Mouse (Mus musculus): ENCODE results near the gene A930002H24Rik.
"Not testable (repeated sequence)": the region's sequence is repeated elsewhere in the genome, so short reads cannot be mapped to it uniquely, and the experiment has no call there.

The A930002H24Rik gene

DNA sequence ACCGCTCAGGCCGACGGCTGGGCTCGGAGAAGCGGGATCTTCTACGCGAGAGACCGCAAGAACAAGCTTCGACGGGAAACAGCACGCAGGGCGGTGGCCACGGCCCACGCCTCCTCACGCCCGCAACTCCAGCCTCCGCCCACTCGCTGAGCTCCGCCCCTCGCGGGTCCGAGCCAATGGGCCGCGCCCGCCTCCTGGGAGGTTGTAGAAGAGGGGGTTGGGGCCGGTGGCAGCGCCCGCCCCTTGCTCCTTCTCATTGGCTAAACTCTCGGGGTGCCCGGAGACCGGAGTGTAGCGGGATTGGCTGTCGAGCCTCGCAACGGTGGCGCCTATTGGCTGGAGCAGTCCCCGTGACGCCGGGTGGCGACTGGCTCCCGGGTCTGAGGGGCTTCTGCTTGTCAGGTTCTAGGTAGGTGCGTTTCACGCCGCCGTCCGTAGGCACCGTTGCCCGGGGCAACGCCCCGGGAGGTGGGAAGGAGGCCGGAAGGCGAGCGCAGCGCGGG, at the start of gene A930002H24Rik:
Gene A930002H24Rik (minus strand): TSS at position 145 of the 503 bp plus-strand sequence.
- DNase-seq (ENCODE audit: low read depth): peak; percentile 62

DNA sequence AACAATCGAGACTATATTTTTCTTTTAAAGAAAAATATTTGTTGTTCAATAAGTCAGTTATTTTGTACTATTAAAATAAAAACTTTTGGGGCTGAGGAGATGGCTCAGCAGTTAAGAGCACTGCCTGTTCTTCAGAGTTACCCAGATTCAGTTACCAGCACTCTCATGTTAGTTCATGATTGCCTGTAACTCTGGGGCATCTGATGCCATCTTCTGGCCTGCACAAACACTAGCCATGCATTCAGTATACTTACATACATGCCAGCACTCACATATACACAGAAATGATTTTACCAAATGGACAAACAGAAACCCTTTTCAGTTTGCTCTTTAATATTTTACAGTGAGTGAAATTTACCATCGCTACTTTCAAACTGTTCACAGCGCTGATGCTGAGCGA, 45.7 kb upstream of the A930002H24Rik start:
- DNase-seq (ENCODE audit: low read depth): no peak

DNA sequence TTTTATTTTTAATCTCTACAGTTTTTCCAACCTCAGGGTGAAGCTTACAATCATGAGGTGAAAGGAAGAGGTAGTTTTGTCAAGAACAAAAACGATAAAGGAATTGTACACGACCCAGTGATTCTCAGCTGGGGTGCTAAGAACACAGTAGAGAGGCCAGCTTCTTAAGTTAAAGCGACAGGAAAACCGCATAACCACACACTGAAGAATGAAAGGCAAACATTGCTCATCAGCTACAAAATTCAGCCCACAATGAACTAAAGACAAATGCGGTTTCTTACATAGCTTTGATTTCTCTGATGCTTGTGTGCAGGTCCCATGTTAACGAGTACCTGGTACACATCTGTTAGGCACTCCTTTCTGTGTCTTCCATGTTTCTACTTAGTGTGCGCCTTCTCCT, 33.5 kb upstream of the A930002H24Rik start:
- no peak for DNase-seq (ENCODE audit: low read depth)

DNA sequence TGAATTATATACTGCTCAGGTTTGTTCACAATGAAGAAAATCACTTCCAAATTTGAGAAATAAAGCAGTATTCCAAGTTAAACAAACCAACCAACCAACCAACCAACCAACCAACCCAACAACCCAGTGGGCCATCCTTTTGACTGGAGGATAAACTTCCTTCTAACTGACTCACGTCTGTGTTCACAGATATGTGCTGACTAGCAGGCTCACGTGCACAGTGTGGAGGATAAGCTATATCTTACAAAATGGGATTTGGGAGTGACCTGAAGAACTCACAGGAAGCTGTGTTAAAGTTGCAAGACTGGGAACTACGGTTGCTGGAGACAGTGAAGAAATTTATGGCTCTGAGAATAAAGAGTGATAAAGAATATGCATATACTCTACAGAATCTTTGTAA, 32.2 kb upstream of the A930002H24Rik start:
- DNase-seq (ENCODE audit: low read depth): no peak

DNA sequence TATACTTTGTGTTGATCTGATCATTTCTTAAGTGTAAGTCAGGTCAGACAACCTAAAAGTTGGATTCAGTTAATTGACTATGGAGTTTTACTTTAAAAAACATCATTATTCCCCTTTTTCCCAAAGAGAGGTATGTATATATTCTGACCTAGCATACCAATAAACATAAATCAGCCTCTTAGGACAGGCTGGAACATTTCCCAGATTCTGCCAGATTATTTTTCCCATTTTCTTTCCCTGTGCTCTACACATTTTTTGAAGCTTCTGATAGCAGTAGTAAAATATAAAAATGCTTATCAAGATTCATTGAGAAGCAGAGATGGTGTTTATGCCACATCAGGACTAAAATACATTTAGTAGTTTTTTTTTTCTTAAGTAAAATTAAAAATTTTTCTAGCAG, 27.0 kb upstream of the A930002H24Rik start:
- no peak for DNase-seq (ENCODE audit: low read depth)

DNA sequence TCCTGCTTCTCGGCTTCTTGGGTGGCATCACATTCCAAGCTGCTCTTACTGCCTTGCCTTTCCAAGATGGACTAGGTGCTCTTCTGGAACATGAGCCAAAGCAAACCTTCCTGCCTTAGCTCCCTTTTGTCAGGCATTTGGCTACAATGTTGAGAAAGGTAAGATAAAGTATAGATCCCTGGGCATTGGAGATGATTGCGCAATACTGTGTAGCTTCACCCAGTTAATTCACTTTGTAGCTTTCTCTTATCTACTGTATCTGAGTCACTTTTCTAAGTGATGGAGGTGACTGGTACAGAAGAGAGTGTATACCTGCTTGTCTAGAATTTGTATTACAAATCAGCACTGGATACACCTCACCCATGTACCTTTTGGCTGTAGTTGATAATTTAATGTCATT, 23.4 kb upstream of the A930002H24Rik start:
- DNase-seq (ENCODE audit: low read depth): no peak

DNA sequence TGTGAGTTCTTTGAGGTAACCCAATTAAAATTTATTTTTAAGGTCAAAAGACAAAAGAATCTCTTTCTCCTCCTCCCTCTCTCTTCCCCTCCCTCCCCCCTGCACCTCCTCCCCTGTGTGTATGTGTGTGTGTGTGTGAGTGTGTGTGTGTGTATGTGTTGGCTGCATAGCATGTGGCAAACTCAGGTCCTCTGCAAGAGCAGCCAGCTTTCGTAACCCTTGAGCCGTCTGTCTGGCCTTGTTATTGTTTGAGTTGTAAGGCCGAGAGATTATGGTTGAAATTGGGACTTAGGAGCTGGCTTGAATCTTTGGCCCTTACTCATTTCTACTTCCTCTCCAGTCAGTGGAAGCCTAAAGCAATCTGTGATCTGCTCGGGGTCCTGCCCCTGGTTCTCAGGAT, 16.4 kb upstream of the A930002H24Rik start:
- DNase-seq (ENCODE audit: low read depth): no peak

DNA sequence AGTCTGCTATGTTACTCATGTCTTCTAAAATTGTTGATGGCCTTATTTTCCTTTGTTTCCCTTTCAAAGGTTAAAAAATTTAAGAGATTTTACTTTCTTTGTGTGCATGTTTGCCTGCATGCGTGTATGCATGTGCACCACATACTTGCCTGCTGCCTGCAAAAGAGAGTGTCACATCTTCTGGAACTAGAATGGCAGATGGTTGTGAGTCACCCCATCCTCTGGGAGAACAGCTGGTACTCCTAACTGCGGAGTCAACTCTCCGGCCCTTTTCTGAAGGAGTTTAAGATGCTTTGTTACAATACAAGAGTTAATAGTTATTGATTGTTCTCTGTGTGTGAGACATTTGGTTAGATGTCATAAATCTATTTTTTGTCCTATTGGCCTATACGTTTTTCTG, 15.3 kb upstream of the A930002H24Rik start:
- no peak for DNase-seq (ENCODE audit: low read depth)

DNA sequence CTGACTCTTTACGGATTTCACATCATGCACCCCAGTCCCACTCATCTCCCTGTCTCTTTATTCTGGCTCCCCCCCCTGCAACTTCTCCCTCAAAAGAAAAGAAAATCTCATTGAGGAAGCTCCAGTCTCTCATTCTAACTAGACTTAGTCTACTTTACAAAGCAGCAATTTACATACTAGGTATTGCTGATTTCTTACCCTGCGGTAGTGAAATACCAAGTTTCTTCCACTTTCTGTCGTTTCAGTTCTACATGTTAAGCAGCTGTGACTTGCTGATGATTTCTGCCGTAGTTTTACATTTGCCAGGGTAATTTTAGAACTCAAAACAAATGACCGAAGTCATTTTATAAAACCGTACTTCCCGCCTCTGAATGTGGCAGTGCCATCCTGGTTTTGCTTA, 8.2 kb upstream of the A930002H24Rik start:
- DNase-seq (ENCODE audit: low read depth): no peak

DNA sequence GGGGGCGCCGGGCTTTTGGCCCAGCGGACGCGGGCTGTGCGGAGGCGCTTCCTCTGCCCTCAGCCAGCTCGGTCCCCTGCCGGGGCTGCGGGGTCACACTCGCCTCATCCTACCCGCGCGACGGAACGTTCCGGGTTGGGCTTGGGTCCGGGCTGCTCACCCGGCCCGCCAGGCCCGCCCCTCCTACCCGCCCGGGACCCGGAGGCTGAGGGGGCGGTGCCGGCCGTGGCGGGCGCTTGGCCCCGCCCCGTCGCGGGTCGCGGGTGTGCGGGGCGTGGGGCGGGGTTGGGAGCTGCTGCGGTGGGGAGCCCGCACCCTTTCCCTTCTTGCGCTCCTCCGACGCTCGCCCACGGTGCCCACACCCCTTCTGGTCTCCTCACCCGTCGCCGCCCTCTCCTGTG, 580 bp upstream of the A930002H24Rik start:
- DNase-seq (ENCODE audit: low read depth): no peak

DNA sequence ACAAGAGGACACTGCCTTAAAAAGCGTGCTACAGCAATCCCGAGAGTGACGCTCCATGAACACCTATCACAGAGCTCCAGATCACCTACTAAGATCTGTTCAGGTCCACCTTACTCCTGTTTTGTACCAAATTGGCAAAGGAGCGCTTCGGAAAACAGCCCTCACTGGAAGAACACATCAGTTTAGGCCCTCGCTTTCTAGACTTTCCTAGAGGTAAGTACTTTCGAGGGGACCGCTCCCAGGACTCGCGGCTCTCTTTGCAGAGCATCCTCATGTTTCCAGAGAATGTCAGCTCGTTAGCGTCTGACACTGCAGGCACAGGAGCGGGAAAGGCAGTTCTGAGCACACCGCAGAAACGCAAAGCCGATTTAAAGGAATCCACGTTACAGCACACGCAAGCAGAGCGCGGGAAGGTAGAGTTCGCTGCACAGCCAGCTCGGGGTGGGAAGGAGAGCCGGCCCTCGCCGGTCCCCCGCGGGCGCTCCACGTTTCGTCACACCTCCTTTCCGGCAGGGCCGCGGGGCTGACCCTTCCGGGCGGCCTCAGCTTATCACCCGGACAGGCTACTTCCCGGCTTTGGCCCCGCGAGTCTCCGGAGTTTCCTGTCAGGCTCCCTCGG, 470 bp downstream of the A930002H24Rik start, which contains the start of gene Fer:
Gene Fer (plus strand): TSS at position 51 of the 619 bp plus-strand sequence.
- peak; percentile 4 for DNase-seq (ENCODE audit: low read depth)

DNA sequence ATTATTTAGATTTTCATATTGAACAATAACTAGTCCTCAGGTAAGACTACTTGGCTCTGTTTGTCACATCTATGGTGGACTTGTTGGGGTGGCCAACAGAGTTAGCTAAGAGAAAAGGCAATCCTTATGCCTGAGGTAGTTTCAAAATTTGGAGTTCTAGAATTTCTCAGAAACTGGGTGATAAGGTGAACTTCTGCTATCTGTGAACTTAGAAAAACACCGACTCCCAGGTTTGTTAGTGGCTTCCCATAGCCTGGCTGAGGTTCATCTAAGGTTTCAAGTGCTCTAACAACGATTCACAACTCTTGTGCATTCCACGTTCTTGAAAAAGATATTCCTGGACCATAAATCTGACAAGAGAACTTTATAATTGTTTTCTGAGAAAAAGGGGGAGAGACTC, 1.2 kb downstream of the A930002H24Rik start:
- DNase-seq (ENCODE audit: low read depth): no peak

DNA sequence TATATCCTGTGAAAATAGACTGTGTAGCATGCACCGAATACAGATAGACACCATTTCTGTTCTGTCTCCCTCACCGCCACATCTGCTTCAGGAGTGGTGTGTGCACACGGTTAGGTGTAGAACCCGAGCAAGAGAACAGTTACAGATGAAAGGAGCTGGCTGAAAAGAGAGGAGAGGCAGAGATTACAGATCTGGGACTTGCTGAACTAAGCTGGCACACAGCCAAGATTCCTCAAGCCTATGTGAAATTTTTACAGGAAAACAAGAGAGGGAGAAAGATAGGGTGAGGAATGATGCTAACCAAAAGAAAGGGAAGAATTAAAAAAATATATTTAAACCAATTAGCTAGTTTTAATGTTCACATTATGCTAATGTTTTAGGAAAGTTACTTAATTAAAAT, 2.6 kb downstream of the A930002H24Rik start:
- DNase-seq (ENCODE audit: low read depth): no peak

DNA sequence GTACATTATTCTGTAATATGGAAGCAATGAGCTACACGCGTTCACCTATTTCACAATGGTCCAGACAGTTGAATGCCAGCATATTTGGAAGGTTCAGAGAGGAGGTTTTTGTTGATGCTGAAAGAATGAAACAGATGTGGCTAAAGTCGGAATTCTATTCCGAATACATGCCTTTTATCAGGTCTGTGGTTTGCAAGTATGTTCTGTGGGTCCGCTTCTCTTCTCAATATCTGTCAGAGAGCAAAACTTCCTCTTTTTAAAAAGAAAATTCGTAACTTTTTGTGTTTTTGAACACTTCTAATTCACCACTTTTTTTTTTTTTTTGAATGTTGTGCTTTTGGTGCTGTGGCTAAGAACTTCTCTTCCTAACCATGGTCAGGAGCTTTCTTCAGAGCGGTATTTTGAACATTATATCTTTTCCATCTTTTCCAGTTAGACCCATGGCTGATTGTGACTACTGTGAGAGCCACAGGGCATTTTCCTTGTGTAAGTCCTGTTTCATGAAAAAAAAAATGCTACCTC, 6.5 kb downstream of the A930002H24Rik start:
- DNase-seq (ENCODE audit: low read depth): no peak

DNA sequence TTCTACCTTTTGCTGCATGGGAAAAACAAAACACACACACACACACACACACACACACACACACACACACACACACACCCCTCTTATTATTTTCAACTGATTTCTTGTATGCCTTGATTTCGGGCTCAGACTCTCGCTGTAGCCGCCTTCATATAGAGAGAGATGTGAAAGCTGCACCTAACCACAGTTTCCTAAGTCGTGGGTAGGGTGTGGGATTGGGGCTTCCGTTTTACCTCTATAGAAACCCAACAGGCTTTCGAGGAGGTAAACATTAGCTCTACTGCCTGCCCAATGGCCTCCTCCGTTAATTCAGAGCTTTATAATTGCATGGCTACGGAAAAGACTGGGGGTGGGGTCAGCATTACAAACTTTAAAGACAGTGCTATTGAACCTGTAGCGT, 13.6 kb downstream of the A930002H24Rik start:
- DNase-seq (ENCODE audit: low read depth): peak; percentile 18

DNA sequence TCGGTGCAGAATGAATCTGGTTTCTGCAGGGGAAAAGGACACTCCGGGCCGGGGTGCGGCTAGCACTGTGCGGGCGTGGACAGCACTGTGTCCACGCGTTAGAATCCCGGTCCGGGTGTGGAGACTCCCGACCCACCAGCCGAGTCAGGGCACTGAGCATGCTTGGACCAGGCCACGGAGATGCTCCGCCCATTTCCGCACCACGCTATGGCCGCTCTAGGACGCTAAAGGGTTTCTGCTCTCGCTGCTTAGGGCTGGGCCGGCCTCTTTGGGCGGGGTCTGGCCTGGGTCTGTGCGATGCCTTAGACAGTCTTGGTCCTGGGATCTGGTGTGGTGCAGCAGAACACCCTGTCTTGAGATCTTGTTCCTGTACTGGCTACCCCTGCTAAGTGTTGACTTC, 14.0 kb downstream of the A930002H24Rik start:
- no peak for DNase-seq (ENCODE audit: low read depth)

DNA sequence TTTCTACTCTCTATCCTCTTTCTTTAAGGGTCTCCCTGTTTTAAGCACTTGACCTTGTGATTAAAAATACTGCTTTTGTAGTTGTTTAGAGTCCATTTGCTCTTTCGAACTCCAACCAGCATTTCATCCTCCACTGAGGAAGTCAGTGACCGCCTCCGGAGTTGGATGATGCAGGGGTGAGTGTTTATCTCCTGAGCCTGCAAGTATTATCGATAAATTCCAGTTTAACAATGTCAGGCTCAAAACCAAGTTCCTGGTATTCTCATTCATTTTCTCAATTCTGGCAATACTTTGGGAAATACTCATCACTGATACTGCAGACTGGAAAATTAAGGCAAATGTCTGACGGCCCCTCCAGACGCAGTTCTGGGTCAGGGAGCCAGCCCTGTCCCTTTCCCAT, 14.4 kb downstream of the A930002H24Rik start:
- no peak for DNase-seq (ENCODE audit: low read depth)

DNA sequence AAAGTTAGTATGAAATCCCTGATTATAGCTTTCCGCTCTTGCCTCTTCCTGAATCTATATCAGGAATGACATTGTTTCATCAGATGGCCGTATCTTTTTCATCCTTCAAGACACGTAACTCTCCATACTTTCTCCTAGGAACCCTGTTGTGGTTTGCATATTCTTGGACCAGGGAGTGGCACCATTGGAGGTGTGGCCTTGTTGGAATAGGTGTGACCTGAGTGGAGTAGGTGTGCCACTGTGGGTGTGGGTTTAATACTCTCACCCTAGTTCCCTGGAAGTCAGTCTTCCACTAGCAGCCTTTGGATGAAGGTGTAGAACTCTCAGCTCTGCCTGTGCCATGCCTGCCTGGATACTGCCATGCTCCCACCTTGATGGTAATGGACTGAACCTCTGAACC, 17.8 kb downstream of the A930002H24Rik start:
- DNase-seq (ENCODE audit: low read depth): not testable (repeated sequence)

DNA sequence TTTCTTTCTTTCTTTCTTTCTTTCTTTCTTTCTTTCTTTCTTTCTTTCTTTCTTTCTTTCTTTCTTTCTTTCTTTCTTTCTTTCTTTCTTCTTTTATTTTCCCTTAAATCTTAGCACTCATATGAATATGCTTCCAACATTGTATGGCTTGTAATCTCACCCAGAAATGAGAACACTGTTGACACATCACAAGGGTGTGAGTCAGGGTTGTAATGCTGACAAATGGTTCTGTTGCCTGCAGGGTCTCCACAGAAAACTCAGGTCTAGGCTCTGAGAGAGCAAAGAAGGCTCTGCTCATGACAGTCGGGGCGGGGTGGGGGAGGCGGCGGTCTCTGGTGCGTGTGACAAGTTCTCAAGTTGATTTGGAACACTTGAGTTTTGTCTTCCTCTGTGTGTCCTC, 18.7 kb downstream of the A930002H24Rik start:
- no peak for DNase-seq (ENCODE audit: low read depth)

DNA sequence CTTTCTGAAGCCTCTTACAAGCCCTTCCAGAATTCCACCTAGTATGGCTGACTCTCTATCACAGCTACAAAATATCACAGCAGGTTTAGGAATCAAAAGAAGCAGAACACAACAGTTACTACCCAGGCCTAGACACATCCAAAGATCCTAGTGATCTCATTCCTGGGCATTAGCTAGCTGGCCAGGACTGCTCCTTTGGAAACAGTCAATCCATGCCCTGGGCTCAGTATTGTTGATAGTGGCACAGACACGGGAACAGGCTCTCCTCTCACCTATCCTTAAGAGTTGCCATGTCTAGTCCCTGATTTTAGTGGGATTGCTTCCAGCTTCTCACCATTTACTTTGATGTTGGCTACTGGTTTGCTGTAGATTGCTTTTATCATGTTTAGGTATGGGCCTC, 21.4 kb downstream of the A930002H24Rik start:
- no peak for DNase-seq (ENCODE audit: low read depth)

DNA sequence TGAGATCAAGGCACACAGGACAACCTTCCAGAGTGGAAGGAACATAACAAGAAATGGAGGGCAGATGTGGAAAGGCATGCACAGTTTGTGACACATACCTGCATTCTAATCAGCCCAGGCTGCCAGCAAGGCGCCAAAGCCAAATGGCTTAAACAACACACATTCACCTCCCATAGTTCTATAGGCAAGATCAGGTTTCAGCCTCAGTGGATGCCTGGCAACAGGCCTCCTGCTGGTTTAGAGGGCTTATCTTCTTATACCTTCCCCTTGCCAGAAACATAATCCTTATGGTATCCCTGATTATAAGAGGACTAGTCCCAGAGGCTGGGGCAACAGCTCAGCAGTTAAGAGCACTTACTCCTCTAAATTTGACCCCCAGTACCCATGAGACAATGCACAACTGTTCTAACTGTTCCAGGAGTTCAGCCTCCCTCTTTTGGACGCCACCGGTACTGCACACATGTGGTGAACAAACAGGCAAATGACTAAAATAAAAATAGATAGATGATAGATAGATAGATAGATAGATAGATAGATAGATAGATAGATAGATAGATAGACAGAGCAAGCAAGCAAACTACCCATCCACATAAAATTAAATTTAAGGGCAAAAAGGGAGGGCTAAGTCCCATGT, 23.8 kb downstream of the A930002H24Rik start:
- DNase-seq (ENCODE audit: low read depth): no peak

DNA sequence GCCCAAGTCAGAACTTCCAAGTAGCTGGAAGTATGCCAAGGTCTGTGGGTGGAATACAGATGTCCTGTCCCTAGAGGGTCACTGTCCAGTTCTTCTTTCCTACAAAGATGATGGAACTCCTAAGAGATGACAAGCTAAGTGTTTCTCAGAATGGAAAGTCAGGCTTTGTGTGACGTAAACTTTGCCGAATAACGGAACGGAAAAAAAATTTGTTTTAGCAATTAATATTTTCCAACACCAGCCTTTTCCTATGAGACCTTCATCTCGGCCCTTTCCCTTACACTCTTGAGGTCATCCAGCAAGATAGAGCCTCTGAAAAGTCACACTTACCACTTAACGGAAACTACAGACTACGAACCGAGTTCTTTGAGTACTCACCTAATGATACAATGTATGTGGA, 25.4 kb downstream of the A930002H24Rik start:
- DNase-seq (ENCODE audit: low read depth): no peak

DNA sequence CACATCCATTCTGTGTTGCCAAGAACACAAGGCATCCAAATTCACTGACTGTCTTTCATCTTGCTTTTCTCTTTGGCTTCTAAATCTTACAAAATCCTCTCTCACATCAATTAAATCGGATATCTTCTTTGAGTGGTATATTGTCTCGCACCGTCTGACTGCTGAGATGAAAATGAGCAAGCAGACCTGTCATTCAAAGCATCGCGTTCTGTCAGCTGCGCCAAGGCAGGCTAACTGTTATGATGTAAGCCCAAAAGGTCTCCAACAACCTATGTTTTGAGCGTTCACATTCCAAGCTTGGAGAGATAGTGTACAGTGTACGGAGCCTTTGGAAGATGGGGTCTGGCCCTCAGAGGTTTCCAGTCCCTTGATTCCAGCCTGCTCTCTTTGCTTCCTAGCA, 26.9 kb downstream of the A930002H24Rik start:
- DNase-seq (ENCODE audit: low read depth): no peak

DNA sequence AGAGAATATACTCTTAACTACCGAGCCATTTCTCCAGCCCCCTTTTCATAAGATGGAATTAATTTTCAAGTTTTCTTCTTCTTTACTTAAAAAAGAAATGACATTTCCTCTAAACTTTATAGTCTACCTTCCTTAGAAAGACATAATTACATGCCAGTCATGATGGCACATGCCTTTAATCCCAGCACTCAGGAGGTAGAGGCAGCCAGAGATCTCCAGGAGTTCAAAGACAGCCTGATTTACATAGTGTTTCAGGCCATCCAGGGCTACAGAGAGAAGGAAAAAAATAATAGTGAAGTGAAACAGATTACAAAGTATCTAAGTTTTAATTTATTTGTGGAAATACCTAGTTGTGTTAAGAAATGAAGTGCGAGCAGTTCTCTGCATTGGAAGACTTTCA, 27.4 kb downstream of the A930002H24Rik start:
- DNase-seq (ENCODE audit: low read depth): no peak
